Mouse (Mus musculus) kidney, postnatal 10 days (tissue): ENCODE data around the gene Xndc1.

ENCODE experiments used
- DNase-seq: peaks from one replicate; pipeline ENCODE4 v3.0.0; 2021; ENCODE audit warnings: mixed read lengths

The Xndc1 gene

GRCm38 (mm10) chr7:102082816-102083215 lies 17.5 kb downstream of the Xndc1 start, which contains the start of gene Trpc2:
Trpc2 (plus strand) TSS chr7:102083116.
- DNase-seq, result no peak

- DNase-seq, result no peak
Measured at GRCm38 (mm10) chr7:102084041-102084696, 18.9 kb downstream of the Xndc1 start.

GRCm38 (mm10) chr7:102087336-102087735 lies 22.0 kb downstream of the Xndc1 start:
- DNase-seq, result no peak

GRCm38 (mm10) chr7:102099760-102100661 lies 34.7 kb downstream of the Xndc1 start:
- peak; percentile 56 for DNase-seq

GRCm38 (mm10) chr7:102100868-102101267 lies 35.6 kb downstream of the Xndc1 start:
- DNase-seq, result no peak

GRCm38 (mm10) chr7:102101487-102101886 lies 36.2 kb downstream of the Xndc1 start, which contains the start of gene Art1:
Art1 (plus strand) TSS chr7:102101743.
- no peak for DNase-seq

- no peak for DNase-seq
Measured at GRCm38 (mm10) chr7:102102241-102102640, 36.9 kb downstream of the Xndc1 start.

- DNase-seq, result no peak
Measured at GRCm38 (mm10) chr7:102102696-102103095, 37.4 kb downstream of the Xndc1 start.

- DNase-seq, result no peak
Measured at GRCm38 (mm10) chr7:102103555-102103954, 38.2 kb downstream of the Xndc1 start.

GRCm38 (mm10) chr7:102104126-102104525 lies 38.8 kb downstream of the Xndc1 start:
- no peak for DNase-seq

- DNase-seq, result peak; percentile 30
Measured at GRCm38 (mm10) chr7:102106700-102107141, 41.4 kb downstream of the Xndc1 start.

GRCm38 (mm10) chr7:102108206-102108605 lies 42.9 kb downstream of the Xndc1 start:
- no peak for DNase-seq

GRCm38 (mm10) chr7:102109171-102109570 lies 43.9 kb downstream of the Xndc1 start, which contains the start of gene Art5:
Art5 (minus strand) TSS chr7:102109489.
- DNase-seq, result no peak

GRCm38 (mm10) chr7:102109746-102110145 lies 44.4 kb downstream of the Xndc1 start:
- no peak for DNase-seq

GRCm38 (mm10) chr7:102113151-102113729 lies 47.9 kb downstream of the Xndc1 start:
- no peak for DNase-seq

GRCm38 (mm10) chr7:102116579-102117331 lies 51.4 kb downstream of the Xndc1 start, which contains the start of gene Chrna10:
Chrna10 (minus strand) TSS chr7:102116828.
- DNase-seq, result no peak

GRCm38 (mm10) chr7:102117382-102117781 lies 52.1 kb downstream of the Xndc1 start:
- DNase-seq, result no peak

- DNase-seq, result no peak
Measured at GRCm38 (mm10) chr7:102120326-102120725, 55.0 kb downstream of the Xndc1 start.

- DNase-seq, result peak; percentile 31
Measured at GRCm38 (mm10) chr7:102132395-102132794, 67.1 kb downstream of the Xndc1 start.
